Mouse (Mus musculus): ENCODE data around the gene Gm21776. TPM values are rescaled to one million over a fixed set of nuclear protein-coding genes. Genes with fewer than 3 reads are reported as not detected.
"Not testable (repeated sequence)": the region's sequence is repeated elsewhere in the genome, so short reads cannot be mapped to it uniquely, and the experiment has no call there.

Gm21776 gene
- not detected for total RNA-seq (2021)
- long read RNA-seq, experiment 1, result 0 reads
- long read RNA-seq, experiment 2, result 0 reads

DNA sequence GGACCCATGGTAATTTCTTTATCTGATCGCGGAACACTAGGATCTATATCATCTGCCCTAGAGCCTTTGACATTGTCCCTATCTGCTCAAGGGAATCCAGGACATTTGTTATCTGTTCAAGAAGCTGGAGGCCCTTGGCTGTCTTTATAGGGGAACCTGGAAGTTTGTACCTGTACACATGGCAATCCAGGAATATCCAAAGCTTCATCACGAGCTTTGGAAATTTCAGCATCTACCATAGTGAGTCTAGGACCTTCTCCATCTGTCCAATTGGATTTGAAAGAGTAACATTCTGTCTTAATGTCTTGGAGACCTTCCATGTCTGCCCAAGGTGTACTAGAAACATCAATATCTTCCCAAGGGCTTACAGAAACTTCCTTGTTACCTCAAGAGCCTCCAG, at the start of gene Gm21776:
Gene Gm21776 (plus strand): TSS at position 301 of the 400 bp plus-strand sequence.
- intact Hi-C loops (cut with DNase I; ENCODE audit: low total_unique reads); DNase-seq: not testable (repeated sequence)
